Mouse (Mus musculus): ENCODE results near the gene Sord.

DNA sequence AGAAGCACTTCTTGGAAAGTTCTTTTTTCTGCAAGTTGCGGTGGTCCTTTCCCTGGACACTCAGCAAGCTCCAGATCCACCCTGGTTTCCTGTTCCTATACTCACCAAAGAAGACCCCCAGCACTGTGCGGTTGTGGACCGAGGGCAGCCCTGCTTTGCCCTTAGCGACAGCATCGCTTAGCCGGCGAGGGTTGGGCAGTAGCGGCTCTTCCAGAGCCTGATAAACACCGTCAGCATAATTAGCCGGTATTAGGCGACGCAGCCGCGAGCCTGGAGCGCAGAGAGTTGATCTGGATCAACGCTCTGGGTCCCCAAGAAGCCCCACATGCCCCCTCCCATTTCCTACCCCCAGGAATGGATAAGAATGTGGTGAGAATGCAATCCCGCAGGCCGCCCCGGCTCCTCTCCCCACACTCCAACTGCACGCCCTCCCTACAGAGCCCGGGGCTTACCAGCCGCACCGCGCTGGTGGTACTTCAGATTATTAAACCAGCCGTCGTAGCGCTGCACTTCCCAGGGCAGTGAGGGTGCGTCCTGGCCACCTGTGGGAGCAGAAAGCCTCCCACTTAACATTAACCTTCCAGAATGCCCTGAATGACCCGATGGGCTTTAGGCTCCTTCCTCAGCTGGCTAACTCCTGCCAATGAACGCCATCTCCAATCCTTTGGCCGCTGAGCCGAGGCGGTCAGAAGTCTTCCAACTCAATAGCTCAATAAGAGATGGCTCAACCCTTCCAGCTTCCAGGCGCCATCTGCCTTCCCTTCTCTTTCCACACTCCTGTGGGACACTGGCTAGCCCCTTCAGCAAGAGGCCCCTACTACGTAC, 62.9 kb downstream of the Sord start:
- TF ChIP-seq CTCF (IDR thresholded peaks at IDR 0.05; ENCODE audit: borderline replicate concordance, insufficient read depth, low read length): no peak
- TF ChIP-seq POLR2A (IDR thresholded peaks at IDR 0.05; ENCODE audit: low read depth, low read length): no peak
